Mouse (Mus musculus) midbrain, postnatal 0 days (tissue): ENCODE data around the gene Cxcl3. TPM values are rescaled to one million over a fixed set of nuclear protein-coding genes. Genes with fewer than 3 reads are reported as not detected.

Experiments used
- ATAC-seq: fragments of 200-750 bp; cut with Nextera tagmentation; 2 replicates; pipeline ENCODE4 v1.8.0; 2017; ENCODE audit warnings: moderate number of reproducible peaks, mild to moderate bottlenecking, moderate TSS enrichment, moderate library complexity; ENCODE audit not compliant: low FRiP score
- DNase-seq: peaks from one replicate; pipeline ENCODE4 v3.0.0-alpha.2; 2015; ENCODE audit warnings: low spot score
- H3K27ac ChIP-seq: fragments of 300-500 bp; sonication (generic); 2 replicates; pipeline ENCODE4 v1.5.1; 2014; ENCODE audit warnings: low read depth, mild to moderate bottlenecking, low read length, mixed read lengths
- H3K27me3 ChIP-seq: fragments of 300-500 bp; sonication (generic); 2 replicates; pipeline ENCODE4 v1.6.1; 2014; ENCODE audit warnings: low read length, control low read depth, mixed read lengths; ENCODE audit not compliant: insufficient read depth
- H3K36me3 ChIP-seq: fragments of 300-500 bp; sonication (generic); 2 replicates; pipeline ENCODE4 v1.6.1; 2014; ENCODE audit warnings: low read length, control low read depth, mixed read lengths; ENCODE audit not compliant: insufficient read depth
- H3K4me1 ChIP-seq: fragments of 300-500 bp; sonication (generic); 2 replicates; pipeline ENCODE4 v1.6.1; 2014; ENCODE audit warnings: mild to moderate bottlenecking, control low read depth, antibody characterized with exemption, low read length, mixed read lengths; ENCODE audit not compliant: insufficient read depth
- H3K4me2 ChIP-seq: fragments of 300-500 bp; sonication (generic); 2 replicates; pipeline ENCODE4 v1.6.1; 2014; ENCODE audit warnings: low read depth, mild to moderate bottlenecking, low read length, mixed read lengths; ENCODE audit not compliant: poor library complexity, severe bottlenecking
- H3K4me3 ChIP-seq: fragments of 300-500 bp; sonication (generic); 2 replicates; pipeline ENCODE4 v1.5.1; 2014; ENCODE audit warnings: low read depth, mild to moderate bottlenecking, low read length, moderate library complexity
- H3K9ac ChIP-seq: fragments of 300-500 bp; sonication (generic); replicated peaks from 2 replicates; pipeline ENCODE4 v1.6.1; 2014; ENCODE audit warnings: mild to moderate bottlenecking, low read length, moderate library complexity, mixed read lengths; ENCODE audit not compliant: poor library complexity, severe bottlenecking
- H3K9me3 ChIP-seq: fragments of 300-500 bp; sonication (generic); 2 replicates; pipeline ENCODE4 v1.6.1; 2016; ENCODE audit warnings: low read length, control low read depth
- CTCF ChIP-seq: IDR thresholded peaks from 2 replicates; pipeline ENCODE4 v1.5.1; 2016; ENCODE audit warnings: antibody characterized with exemption, mild to moderate bottlenecking
- WGBS: fragments of 180-500 bp; shearing (Covaris S2); extraction: QIAGEN DNeasy Blood & Tissue Kit; methylation state at CpG from one replicate; pipeline ENCODE4 v1.1.7; 2014; 5-methylcytosine and 5-hydroxymethylcytosine counted together
- polyA plus RNA-seq: library from polyadenylated mRNA; unstranded; fragments of >200 nt; fragmentation: Nextera tagmentation; extraction: Ambion mirVana; gene quantifications from 2 replicates; pipeline ENCODE4 v1.2.1, GENCODE M21; 2015
- total RNA-seq: library from RNA; depleted of rRNA; stranded (reverse); fragments of >200 nt; gene quantifications from 2 replicates; pipeline ENCODE4 v1.2.3, GENCODE M21; 2014

The Cxcl3 gene
- total and polyA plus RNA-seq, 2 experiments from 2014 or later = 0.20 TPM; not detected in 1

DNA sequence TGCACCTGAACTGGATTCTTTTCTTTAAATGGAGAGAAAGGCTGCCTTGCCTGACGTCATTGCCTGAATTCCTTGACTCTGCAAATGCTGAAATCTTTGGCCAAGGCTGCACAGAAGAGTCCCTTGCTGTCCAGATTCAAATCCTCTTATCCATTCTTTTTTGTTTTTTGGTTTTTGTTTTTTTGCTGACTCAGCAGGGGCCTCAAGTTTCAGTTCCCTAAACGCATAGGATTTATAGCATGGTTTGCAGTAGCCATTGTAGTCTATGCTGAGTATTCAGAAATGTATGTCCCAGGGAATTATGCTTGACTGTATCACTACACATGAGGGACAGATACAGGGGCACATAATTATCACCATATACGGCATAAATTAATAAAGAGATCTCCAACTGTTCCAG is 14.5 kb upstream of the Cxcl3 start:
- H3K4me1 ChIP-seq = no peaks in the 10 kb centered on the region
- no peak overlapping the region for H3K4me3 ChIP-seq
- ATAC-seq (no peak), DNase-seq (no peak)
- no peaks in the 10 kb centered on the region for H3K36me3 ChIP-seq
- H3K4me2 ChIP-seq = no peak overlapping the region
- H3K27me3 ChIP-seq = no peaks in the 10 kb centered on the region
- no peak overlapping the region for H3K27ac ChIP-seq
- 59% methylated on average over 3 of the region's 3 CpGs for WGBS
- H3K9ac ChIP-seq = no peak overlapping the region
- H3K9me3 ChIP-seq = no peaks in the 10 kb centered on the region
- TF ChIP-seq CTCF = no peak

DNA sequence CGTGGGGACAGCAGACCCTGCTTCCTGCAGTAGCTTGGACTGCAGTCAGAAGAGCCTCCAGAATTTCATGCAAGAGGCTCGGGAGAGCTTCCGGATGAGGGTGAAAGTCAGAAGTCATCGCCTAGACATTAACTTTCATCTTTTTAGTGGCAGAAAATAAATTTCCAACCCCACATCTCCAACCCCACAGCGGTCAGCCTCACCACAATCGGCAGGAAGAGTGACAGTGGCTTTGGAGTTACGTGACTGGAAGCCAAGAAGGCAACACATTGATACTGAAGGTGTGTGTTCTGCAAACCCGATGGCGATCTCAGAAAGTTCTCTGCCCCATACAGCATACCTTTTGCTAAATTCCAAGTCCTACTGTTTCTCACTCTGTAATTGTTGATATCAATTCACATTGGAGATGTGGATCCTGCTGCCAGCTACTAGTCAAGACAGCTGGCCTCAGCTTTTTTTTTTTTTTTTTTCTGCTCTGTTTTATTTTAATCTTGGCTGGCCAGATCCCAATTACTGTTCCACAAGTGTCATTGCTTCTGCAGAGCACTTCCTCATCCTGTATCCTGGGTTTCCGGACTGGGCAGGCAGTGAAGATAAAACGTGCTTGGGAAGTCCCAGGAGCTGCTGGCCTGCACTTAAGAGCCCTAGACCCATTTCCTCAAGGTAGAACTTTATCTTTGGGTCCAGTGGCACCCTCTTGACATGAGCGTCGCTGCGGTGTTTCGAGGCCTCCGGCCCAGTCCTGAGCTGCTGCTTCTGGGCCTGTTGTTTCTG is 13.8 kb upstream of the Cxcl3 start, which contains the start of gene Pf4:
Gene Pf4 (plus strand): TSS at position 556 of the 774 bp plus-strand sequence.
- no peak for TF ChIP-seq CTCF
- ATAC-seq = no peak
- no peak within 1 kb of the TSS for H3K27ac ChIP-seq
- no peaks in the 10 kb centered on the region for H3K4me1 ChIP-seq
- 93% methylated on average over 16 of the region's 16 CpGs for WGBS
- no peaks in the 10 kb centered on the region for H3K27me3 ChIP-seq
- no peak within 1 kb of the TSS for H3K9ac ChIP-seq
- no peak within 1 kb of the TSS for H3K4me2 ChIP-seq
- no peaks in the 10 kb centered on the region for H3K9me3 ChIP-seq
- no peak within 1 kb of the TSS for H3K4me3 ChIP-seq
- H3K36me3 ChIP-seq = no peaks in the 10 kb centered on the region
- DNase-seq = no peak

DNA sequence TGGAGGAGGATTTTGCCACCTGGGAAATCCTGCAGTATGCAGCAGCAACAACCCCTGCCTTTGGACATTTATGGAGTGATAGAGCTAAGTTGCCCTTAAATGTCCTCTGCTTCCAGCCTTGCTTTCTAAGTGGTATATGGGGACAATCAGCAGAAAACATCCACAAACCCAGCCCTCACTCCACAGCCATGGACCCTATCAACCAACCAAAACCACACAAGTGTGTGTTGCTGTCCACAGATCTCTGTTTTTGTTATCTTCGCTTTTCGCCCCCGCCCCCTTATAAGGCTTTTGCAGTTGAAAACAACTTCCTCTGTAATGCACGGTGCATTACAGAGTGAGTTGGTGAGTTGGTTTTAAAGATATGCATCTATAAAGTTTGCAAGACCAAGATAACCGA is 10.3 kb upstream of the Cxcl3 start:
- Histone ChIP-seq H3K9me3 (no peaks in the 10 kb centered on the region), H3K4me2 (no peak overlapping the region), H3K36me3 (no peaks in the 10 kb centered on the region), H3K4me1 (no peaks in the 10 kb centered on the region), H3K27me3 (no peaks in the 10 kb centered on the region), H3K4me3 (no peak overlapping the region), H3K27ac (no peak overlapping the region), H3K9ac (no peak overlapping the region)
- WGBS = 93% methylated on average over 5 of the region's 5 CpGs
- no peak for TF ChIP-seq CTCF
- ATAC-seq (no peak), DNase-seq (no peak)

DNA sequence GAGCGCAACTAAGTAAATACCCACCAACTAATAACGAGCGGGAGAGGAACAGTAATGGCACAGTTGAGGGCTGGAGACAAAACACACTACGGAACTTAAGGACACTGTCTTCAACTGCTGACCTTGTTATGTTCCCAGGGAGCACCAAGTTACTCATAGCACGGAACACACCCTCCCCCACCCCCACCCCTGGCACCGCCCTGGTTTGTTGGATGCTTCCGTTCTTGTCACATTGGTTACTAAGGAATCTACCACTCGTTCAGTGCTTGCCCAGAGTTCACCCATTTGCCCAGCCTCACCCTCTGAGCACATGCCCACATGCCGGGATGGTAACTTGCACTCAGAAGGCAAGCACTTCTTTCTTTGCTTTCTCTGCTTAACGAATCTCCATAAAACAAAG is 8.3 kb upstream of the Cxcl3 start:
- H3K4me2 ChIP-seq = no peak overlapping the region
- H3K27ac ChIP-seq = no peak overlapping the region
- H3K4me3 ChIP-seq = no peak overlapping the region
- H3K36me3 ChIP-seq = no peaks in the 10 kb centered on the region
- no peak overlapping the region for H3K9ac ChIP-seq
- WGBS = 86% methylated on average over 10 of the region's 10 CpGs
- H3K4me1 ChIP-seq = no peaks in the 10 kb centered on the region
- H3K27me3 ChIP-seq = no peaks in the 10 kb centered on the region
- no peak for DNase-seq
- no peak for TF ChIP-seq CTCF
- no peaks in the 10 kb centered on the region for H3K9me3 ChIP-seq
- no peak for ATAC-seq

DNA sequence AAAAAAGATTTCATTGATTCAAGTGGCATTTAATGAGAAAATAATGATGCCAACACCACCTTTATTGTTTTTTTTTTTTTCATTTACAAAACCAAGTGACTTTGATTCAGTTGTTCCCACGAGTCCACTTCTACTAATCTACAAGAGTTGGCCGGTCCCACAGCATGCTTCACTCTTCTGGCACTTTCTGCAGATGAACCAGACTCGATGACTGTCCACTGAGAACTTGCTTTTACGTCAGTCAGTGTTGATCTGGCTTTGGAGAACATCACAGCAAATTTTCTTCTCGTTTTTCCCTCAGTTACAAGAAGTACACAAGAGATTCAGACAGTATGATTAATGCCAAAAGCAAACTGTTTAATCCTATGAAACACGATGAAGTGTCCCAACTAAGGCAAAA is 7.0 kb upstream of the Cxcl3 start:
- no peak for ATAC-seq
- H3K9me3 ChIP-seq = no peaks in the 10 kb centered on the region
- no peaks in the 10 kb centered on the region for H3K4me1 ChIP-seq
- 83% methylated on average over 6 of the region's 6 CpGs for WGBS
- no peak for DNase-seq
- H3K4me3 ChIP-seq = no peak overlapping the region
- no peaks in the 10 kb centered on the region for H3K36me3 ChIP-seq
- no peak overlapping the region for H3K27ac ChIP-seq
- no peak for TF ChIP-seq CTCF
- no peak overlapping the region for H3K9ac ChIP-seq
- H3K27me3 ChIP-seq = no peaks in the 10 kb centered on the region
- no peak overlapping the region for H3K4me2 ChIP-seq

DNA sequence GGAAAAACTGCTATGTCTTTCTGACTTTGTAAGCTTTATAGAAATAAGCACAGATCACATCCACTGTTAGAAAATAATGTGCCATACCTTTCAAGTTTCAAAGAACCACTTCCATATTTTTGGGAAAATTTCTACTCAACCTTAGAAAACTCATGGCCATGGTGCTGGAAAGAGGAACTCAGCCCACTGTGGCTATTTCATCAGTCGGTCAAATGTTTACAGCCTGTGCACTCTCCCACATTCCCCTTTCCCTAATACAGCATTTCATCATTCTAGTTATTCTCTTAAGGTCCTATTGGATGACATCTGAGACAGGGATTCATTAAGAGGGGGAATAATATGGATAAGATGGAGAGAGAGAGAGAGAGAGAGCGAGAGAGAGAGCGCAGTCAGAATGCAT is 2.2 kb upstream of the Cxcl3 start:
- Histone ChIP-seq H3K4me1 (peaks cover 3% of the 10 kb centered on the region), H3K36me3 (no peaks in the 10 kb centered on the region), H3K27ac (no peak overlapping the region), H3K9ac (no peak overlapping the region), H3K9me3 (no peaks in the 10 kb centered on the region), H3K4me2 (no peak overlapping the region), H3K4me3 (no peak overlapping the region), H3K27me3 (no peaks in the 10 kb centered on the region)
- TF ChIP-seq CTCF = no peak
- DNase-seq = no peak
- 89% methylated on average over 3 of the region's 3 CpGs for WGBS
- no peak for ATAC-seq
